Mouse (Mus musculus): ENCODE results near the gene Ldlr.
A peak's percentile ranks its signal among the peaks of the same experiment; 100 is the strongest.
"Not testable (repeated sequence)": the region's sequence is repeated elsewhere in the genome, so short reads cannot be mapped to it uniquely, and the experiment has no call there.

Gene Ldlr

DNA sequence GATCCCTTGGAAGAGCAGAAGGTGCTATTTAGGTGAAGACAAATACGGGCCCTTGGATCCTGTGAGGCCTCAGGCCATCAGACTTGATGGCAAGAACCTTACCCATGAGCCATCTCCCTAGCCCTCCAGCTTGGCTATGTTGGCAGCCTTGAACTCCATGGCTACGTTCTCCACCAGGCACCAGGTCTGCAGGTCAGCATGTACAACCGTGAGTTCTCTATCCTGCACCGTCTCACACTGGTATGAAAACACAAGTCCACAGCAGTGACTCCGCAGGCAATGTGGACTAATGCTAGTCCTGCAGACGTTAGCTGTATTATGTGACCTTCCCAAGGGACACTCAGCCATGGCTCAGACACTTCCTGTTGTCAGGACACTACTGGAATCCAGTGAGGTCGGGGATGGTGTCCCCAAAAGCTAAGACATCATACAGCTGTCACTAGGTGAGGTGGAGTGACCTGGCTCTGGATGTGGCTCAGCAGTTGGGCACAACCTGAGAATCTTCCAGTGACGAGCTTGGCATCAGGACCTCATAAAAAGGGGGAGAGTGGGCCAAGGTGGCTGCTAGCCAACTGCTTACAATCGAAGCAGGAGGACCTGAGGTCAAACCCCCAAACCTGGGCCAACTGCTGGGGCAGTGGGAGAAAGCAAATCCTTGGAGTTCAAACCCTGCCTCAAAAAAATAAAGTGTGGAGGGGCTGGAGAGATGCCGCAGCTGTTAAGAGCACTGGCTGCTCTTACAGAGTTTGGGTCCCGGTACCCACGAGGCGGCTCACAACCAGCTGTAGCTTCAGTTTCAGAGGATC is 31.4 kb downstream of the Ldlr start:
- DNase-seq (ENCODE audit: low spot score in 2 of 2) = no peak

DNA sequence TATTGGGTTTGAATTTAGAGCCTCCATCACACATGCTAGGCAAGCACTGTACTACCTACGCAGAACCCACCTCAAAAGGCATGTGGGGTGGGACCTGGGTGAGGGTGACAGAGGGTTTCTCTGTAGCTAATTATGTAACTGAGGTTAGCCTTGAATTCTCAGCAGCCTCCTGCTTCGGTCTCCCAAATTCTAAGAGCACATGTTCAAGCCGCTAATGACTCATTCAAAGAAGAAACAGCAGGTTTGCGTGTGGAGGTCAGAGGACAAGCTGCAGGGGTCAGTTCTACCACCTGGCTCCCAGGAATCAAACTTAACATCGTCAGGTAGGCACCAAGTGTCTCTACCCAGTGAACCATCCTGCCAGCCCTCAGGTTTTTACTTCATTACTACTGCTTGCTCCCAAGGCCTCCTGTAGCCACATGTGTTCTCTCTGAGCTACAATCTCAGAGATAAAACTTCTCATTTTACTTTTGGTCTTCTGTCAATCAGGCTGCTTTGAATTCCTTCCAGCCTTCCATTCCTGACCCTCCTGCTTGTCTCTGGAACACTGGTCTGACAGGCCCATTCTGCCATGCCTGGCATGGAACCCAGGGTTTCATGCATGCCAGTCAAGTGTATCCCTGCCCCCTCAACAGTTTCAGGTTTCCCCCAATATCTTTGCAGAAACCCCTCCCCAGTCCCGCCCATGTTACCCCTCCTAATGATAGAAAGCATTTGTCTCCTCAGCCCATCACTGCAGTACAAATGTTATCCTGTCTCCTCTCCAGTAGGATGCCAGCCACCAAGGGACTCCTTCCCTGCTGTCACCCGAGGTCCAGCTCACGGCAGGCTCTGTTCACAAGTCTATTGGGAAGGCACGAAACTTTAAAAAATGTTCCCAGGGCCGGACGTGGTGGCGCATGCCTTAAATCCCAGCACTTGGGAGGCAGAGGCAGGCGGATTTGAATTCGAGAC is 35.6 kb downstream of the Ldlr start:
- no peak for DNase-seq (ENCODE audit: low spot score in 2 of 2)

DNA sequence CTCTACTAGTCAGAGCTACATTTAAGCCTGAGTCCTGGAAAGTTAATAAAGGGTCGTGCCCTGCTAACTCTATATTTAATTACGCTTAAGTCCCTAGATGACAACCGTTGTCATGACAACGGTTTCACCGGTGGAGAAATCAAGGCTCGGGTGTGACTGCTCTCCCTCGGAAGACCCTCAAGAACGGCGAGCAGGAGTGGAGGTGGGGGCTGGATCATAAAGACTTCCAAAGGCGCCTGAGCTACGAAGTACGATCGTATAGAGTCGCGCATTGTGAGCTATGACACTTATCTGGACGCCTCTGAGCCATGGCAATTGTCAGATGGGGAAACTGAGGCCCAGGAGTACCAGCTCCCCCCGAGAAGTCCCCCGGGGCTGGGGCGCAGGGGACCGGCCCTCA is 36.4 kb downstream of the Ldlr start:
- no peak for DNase-seq (ENCODE audit: low spot score in 2 of 2)

DNA sequence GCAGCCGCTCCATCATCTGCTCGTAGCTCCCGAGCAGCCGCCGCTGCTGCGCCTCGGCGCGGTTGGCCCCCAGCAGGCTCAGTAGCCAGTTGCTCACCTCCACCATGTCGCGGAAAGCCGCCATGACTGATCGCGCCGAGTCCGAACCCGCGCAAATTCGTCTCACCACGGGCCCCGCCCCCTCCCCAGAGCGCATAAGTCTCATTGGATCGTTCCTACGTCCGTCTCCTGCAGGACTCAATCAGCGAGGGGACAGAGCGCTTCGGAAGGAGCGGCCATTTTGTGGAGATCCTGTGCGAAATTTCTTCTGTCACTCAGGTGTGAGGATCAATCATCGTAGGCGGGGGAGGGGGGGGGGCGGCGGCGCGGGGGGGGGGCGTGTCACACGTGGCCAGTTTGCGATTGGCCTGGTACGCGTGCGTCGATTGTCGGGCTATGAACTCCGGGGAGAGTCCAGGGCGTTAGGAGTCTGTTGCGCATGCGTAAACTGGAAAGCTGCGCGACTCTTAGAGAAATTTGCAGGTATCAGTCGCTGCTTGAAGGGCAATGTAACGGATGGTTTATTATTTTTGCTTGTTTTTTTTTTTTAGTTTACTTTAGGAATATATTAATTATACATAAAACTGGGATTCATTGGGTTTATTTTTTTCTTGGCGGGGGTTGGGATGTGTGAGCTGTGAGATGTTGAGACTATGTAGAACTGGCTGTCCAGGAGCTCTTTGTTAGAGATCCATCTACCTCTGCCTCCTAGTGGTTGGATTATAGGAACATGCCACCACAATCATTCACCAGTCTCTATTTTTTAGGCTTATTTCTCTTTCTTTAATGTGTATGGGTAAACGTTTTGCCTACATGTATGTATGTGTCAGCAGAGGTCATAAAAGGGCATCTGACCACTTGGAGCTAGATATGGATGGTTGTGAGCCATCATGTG is 37.1 kb downstream of the Ldlr start, which contains the start of gene Spc24:
Gene Spc24, minus strand, starts transcription at position 149 of the 934 bp plus-strand sequence.
- peak; percentile 95 to 97 for DNase-seq (ENCODE audit: low spot score in 2 of 2)

DNA sequence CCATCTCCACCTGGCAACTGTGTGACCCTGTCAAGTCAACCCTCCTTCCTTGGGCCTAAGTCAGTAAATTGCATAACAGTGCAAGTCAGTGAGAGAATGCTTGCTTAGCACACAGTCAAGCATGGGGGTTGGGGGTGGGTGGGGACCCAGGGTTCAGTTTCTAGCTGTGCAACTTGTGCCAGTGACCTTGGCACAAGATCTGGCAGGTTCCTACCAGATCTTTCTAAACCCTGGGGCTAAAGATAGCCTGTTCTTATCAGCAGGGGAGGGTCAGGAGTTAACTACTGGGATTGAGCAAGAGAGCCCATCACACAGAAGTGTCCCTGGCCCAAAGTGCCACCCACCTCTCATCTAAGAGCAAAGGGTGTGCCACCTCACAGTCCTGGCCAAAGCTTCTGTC is 38.9 kb downstream of the Ldlr start:
- DNase-seq (ENCODE audit: low spot score in 2 of 2) = no peak

DNA sequence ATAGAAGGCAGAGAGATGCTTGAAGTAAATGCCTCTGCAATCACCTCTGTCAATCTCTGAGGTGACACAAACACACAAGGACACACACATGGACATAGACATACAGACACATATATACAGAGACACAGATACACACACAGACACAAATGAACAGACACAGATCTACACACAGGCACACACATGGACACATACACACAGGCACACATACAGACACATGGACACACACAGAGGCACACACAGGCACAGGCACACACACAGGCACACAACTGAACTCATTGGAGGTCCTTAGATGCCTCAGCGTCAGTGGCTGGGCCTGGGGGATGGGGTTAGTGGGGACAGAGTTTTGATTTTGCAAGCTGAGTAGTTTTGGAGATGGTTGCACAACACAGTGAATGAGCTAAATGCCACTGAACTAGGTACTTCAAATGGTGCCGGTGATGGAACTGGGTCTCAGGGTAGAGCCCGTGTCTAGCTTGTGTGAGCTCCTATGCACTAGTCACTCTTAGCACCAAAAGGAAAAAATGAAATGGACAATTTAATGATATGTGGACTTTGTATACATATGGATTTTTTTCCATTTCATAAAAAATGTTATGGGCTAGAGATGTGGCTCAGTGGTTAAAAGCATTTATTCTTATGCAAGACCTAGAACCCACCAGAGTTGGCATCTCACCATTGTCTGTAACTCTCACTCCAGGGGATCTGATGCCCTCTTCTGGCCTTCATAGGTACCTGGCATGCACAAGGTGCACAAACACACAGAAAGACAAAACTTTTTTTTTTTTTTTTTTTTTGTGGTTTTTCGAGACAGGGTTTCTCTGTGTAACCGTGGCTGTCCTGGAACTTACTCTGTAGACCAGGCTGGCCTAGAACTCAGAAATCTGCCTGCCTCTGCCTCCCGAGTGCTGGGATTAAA is 41.1 kb downstream of the Ldlr start:
- DNase-seq (ENCODE audit: low spot score in 2 of 2) = no peak

DNA sequence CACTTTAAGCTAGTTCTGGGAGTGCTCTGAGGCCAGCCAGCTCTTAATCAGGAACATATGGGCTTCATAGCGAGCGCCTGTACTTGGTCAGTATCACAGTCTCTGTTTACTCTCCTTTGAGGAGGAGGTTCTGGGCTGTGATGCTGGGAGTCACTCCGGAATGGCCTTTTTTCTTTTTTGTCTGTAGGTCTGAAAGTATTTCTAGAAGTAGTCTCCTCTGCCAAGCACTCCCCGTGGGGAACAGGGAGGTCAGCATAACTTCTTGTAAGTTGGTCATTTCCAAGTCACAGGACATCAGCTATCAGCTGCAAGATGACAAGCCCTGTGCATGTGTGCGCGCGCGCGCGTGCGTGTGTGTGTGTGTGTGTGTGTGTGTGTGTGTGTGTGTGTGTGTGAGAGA is 44.6 kb downstream of the Ldlr start:
- DNase-seq (ENCODE audit: low spot score in 2 of 2) = no peak

DNA sequence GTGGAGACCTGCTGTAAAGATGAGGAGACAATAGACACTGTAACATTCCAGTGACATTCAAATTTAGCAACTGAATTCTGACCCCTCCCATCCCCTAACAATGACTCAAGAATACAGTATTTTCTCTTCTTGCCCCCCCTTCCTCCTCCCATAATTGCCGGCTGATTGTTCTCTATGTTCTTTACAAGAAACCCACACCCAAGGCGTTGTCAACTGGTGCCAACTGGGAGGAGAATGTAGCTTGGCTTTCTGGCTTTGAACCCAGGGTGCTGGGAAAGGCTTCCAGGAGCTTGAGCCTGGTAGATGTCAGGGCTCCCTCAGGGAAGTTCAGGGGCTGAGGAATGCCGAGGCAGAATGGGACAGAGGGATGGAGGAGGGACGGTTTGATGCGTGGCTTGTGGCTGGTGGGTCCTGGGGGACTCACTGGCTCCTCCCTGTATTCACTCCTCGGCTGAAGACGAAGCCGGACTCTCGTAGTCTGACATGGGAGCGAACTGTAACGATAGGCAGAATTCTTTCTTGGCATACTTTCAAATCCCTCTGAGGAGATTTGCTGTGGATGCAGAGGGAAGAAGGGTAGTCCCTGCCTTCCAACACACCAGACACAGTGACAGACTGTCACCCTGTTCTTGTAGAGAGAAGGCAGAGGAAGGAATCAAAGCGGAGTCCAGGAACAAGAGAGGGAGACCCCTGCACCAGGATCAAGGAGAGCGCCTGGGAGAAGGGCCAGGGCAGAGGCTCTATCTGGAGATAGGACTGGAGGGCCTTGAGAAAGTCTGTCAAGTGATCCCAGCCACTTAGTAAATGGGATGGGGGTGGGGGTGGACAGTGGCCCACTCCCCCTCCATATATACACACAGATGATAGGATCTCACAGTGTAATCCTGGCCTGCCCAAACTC is 45.5 kb downstream of the Ldlr start:
- DNase-seq (ENCODE audit: low spot score in 2 of 2) = no peak

DNA sequence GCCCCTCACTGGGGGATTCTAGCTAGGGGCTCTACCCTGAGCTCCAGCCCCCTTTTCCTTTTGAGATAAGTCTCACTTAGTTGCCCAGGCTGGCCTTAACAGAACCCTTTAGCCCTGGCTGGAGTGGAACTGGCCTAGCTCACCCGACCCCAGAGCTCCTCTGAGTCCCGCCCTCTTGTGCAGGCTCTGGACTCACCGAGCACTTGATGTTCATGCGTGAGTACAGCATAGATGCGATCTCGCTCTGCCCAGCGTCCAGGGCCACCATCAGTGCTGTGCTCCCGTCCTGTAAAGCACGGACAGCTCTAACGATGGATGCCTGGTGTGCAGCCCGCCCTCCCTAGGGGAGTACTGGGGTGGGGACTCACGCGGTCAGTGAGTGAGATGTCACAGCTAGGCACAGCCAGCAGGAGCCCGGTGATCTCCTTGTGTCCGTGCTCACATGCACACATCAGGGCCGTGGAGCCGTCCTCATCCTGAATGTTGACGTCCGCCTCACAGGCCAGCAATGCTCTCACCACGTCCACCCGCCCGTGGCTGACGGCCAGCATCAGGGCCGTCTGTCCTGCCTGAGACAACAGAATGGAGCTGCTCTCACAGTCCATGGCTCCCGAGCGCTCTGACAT is 46.4 kb downstream of the Ldlr start:
- DNase-seq (ENCODE audit: low spot score in 2 of 2) = no peak

DNA sequence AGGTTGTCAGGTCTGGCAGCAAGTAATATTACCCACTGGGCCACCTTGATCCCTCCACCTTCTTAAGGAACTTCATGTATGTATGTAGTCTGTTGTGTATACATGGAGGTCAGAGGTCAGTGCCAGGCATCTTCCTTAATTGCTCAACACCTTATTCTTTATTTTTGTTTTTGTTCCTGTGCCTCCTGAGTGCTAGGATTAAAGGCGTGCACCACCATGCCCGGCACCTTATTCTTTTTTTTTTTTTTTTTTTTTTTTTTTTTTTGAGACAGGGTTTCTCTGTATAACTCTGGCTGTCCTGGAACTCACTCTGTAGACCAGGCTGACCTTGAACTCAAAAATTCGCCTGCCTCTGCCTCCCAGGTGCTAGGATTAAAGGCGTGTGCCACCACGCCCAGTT is 50.1 kb downstream of the Ldlr start:
- not testable (repeated sequence) for DNase-seq (ENCODE audit: low spot score in 2 of 2)

DNA sequence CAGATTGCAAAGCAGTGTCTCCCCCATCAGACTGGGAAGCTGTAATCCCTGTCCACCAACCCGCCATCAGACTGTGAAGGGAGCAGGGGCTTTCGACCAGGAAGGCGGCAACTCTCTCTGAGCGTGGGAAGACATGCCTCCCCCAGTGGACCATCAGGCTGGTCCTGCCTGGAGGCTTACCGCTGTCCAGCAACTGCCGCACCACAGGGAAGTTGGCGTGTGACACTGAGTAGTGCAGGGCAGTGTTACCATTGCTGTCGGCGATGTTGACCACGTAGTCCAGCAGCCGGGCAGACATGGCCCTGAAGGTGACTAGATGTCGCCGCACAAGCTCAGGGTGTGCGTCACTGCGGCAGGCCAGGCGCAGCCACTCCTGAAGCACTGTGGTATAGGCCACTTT is 51.1 kb downstream of the Ldlr start:
- no peak for DNase-seq (ENCODE audit: low spot score in 2 of 2)

DNA sequence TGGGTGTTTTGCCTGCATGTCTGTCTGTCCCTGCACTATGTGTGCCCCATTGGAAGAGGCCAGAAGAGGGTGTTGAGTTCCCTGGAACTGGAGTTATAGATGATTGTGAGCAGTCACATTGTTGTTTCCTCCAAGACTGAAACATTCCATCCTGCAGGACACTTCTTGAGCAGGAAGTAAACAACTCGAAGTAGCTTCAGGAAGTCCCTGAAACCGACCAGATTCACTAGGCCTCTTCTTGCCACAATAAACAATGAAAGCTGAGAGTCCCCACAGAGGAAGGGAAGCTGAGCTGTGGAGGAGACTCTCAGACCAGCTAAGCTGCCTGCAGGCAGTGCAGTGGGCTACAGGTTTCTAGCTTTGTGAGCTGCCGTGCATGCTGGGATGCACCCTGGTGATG is 54.4 kb downstream of the Ldlr start:
- no peak for DNase-seq (ENCODE audit: low spot score in 2 of 2)

DNA sequence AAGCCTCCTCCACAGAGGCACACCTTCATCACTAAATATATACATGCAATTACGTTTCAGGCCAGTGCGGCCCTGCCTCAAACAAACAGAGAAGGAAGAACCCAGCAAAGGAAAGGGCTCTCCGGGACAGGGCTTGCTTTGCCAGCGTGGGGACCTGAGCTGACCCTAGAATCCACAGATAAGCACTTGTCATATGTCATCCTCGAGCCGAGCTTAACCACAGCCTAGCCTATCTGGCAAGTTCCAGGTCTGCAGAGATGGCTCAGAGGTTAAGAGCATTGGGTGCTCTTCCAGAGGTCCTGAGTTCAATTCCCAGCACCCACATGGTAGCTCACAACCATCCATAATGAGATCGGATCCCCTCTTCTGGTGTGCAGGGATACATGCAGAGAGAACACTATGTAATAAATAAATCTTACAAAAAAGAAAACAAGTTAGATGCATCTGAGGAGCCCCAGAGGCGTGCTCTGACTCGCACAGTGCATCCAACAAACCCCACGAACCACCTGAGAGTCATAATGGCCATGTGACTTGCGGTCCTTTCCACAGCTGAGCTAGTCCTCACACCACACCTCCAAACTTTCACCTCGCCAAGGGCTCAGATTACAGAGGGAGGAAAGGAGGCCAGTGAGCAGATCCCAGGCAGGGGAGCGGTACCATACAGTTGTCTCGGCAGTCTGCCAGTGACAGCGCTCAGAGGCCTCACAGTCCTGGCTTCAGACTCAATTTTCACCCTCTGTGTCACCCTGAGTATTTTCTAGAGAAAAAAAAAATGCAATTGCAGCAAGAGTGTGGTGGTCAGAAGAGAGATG is 58.6 kb downstream of the Ldlr start:
- no peak for DNase-seq (ENCODE audit: low spot score in 2 of 2)

DNA sequence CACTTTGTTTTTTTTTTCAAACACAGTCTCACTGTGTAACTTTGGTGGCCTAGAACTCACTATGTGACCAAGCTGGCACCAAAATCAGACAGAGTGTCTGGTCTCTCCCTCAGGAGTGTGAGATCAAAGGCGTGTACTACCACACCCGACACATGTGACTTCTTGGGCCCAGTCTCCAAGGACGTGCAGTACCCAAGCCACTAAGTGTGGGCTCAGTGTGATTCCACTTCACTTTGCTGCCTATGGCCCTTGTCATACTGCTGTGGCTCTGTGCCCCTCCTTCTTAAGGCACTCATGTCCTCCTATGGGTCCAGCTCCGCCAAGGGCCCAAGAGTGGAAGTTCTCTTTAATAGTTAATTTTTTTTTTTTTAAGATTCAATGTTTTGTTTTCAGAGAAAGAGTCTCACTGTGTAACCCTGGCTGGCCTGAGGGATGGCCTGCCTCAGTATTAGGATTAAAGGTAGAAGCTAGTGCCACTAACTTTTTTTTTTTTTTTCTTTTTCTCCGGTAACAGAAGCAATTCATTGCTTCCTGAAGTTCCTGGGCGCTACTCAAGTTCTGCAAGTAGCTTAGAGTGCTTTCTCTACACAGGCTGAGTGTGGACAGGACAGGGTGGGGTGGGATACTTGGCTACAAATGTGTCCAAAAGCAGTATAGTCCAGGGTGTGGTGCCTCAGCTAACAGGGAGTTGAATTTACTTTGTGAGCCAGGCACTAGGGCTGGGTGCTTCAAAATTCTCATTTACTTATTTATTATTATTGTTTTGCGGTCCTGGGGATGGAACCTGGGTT is 61.4 kb downstream of the Ldlr start:
- DNase-seq (ENCODE audit: low spot score in 2 of 2) = no peak

DNA sequence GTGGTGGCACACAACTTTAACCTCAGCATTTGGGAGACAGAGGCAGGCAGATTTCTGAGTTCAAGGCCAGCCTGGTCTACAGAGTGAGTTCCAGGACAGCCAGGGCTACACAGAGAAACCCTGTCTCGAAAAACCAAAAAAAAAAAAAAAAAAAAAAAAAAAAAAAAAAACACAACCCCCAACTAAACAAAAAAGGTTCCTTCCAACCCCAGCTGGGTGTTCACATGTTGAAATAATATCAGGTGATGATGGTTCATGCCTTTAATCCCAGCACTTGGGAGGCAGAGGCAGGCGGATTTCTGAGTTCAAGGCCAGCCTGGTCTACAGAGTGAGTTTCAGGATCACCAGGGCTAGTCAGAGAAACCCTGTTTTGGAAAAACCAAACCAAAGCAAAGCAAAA is 63.0 kb downstream of the Ldlr start:
- not testable (repeated sequence) for DNase-seq (ENCODE audit: low spot score in 2 of 2)

DNA sequence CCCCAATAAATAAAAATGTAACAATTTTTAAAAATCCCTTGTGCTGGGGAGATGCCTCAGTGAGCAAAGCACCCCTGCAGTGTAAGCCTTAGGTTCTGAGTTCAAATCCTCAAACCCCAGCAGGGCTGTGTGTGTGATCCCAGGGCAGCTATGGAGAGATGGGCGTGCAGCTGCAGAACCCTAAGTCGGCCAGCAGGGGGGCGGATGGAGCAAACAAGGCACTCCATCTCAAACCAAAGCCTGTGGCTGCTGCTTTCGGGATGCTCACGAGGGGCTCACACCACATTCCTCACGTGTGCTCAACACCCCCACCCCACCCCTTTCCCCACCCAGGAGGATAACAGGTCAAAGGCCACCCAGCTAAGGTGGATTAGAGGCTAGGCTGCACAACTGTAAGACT is 63.6 kb downstream of the Ldlr start:
- DNase-seq (ENCODE audit: low spot score in 2 of 2) = peak; percentile 40 to 63

DNA sequence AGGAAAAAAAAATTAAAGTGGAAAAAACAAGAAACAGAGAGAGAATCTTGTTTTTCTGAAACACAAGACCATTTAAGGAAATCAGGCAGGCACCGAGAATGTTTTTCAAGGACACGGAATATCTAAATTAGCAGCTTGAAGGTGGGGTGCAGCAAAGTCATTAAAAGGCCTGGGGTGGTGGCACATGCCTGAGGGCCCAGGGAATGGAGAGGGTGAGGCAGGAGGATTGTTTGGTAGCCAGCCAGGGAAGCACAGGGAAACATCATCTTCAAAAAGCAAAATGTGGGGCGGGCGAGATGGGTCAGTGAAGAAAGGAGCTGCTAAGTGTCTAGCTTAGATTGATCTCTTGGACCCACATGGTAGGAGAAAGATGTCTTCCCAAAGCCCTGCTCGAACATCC is 64.4 kb downstream of the Ldlr start:
- DNase-seq (ENCODE audit: low spot score in 2 of 2) = no peak

All from right cerebral cortex, adult 2 months (tissue).